Mouse (Mus musculus): Measurements from ENCODE around the gene Dnaaf1.

Dnaaf1 gene

DNA sequence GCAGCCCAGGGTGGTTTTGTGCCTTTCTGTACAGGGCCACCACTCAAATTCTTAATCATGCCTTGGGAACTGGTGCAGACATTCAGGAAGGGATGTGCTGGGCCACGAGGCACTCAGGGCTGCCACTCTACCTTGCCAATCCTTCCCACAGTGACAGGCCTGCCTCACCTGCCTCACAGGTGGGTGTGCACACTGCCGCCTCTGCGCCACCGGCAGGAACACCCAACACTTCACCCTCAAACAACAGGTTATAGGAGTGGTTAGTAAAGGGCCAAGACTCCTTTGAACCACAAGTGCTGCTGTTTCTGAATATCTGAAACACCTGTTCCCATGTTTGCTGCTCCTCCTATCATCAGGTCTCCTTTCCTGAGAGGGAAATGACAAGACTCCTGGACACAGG lies 2.6 kb upstream of the Dnaaf1 start:
- DNase-seq, result no peak

DNA sequence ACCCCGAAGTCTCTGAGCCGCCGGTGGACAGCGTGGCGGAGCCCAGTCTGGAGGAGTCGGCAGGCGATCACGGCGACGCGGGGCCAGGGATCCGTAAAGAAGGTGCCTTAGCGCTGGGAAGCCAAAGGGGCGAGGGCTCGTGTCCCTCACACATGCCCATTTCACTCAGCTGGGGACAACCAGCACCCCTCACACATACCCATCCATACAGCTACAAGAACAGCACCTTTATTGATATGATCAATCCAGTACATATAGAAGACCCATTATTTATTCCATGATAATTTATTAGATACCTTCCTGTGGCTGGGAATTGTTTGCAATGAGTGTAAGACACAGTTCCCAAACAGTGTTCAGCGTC lies 311 bp downstream of the Dnaaf1 start:
- no peak for DNase-seq

DNA sequence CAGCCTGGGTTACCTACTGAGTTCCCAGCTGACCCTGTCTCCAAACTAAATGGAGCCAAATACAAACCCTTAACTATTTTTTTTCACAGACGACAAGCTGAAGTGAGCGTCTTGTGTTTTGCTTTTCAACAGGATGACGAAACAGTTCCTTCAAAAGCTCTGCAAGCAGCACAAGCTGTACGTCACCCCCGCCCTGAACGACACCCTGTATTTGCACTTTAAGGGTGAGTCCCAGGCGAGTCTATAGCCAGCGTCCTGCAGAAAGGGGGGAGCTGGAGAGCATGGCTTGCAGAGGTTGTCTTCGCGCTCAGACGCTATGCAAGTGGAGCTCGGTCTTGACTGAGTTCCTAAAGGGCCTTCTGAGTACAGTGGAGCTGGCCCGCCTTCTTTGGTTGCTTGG lies 4.1 kb downstream of the Dnaaf1 start:
- no peak for DNase-seq

DNA sequence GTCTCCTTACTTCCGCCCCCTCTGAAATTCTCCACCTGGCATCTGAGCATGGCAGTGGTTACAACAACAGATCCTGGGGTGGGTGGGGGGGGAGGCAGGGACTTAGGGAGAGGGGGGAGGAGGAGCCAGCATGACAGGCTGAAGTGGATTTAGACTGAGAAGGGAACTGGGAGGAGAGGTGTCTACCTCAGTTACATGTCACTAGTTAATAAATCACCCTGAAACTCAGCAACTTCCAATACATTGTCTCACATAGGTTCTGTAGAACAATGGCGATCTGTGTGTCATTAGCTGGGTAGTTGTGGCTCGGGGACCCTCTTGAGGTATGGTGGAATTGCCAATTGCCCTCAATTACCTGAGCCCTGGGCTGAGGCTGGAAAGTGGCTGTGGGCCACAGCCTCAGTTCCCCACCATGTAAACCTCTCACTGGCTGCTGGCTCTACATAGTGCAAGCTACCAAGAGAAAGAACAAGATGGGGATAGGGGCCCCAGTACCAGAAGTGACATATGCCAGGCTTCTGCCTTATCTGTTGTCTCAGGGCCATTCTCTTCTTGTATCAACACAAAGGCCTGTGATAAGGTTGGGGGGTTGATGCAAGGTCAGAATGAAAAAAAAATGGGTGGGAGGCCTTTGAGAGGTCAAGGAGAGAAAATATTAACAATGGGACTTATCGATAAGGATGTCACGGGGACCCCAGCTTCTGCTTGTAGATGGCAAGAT lies 5.6 kb downstream of the Dnaaf1 start:
- no peak for DNase-seq

DNA sequence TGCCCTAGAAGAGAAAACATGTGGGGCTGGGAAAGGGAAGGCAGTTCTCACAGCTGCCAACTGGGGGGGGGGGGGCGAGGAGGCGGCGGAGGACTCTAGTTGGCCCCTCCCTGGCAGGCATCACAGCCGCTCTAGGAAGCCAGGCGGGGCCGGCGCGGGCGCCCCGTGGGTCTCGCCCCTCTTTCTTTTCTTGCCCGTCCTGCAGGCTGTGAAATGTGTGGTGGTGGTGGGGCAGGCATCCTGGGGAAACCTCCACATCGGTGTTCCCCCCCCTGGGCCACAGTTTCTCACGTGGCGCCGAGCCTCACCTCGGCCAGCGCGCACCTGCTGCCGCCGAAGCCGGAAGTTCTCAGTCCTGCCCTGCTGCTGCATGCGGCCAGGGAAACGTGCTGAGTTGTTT lies 10.9 kb downstream of the Dnaaf1 start:
- no peak for DNase-seq

DNA sequence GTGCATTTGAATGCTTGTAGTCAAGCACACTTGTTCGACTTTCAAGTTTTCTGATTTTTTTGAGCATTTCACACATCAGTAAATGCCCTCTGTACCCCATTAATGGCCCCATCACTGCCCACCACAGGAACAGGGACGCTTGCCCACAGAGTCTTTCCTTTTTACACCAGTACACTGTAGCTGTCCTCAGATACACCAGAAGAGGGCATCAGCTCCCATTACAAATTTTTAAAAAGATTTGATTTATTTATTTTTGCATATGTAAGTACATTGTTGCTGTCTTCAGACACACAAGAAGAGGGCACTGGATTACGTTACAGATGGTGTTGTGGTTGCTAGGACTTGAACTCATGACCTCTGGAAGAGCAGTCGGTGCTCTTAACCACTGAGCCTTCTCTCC lies 13.3 kb downstream of the Dnaaf1 start:
- DNase-seq, result no peak

DNA sequence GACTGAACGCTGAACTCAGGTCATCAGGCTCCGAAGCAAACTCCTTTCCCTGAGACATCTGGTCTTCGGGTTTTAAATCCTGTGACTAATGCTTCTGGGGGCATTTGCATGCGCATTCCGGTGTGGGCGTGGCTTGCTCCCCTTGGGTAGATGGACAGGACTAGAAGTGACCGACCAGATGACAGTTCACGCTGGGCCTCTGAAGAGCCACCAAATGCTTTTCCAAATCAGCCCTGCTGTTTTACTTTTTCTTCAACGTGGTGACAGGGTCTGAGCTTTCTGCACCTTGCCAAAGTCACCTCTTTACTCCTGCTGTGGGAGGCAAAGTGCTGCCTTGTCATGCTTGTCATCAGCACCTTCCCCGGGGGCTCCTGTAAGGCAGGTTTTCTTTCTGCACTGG lies 13.8 kb downstream of the Dnaaf1 start:
- DNase-seq, result no peak

DNA sequence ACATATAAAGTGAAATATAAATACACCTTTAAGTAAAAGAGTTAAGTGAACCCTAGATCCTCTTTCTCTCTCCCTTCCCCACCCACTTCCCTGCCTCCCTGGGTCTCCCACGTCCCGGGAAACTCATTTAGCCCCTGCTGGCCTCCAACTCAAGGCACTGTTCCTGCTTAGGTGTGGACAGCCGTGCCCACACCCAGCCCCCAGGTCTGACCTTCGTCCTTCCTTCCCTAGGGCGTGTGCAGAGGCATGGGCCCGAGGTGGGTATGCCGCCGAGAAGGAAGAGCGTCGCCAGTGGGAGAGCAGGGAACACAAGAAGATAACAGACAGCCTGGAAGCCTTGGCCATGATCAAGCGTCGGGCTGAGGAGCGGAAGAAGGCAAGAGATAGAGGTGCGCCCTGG lies 15.3 kb downstream of the Dnaaf1 start:
- peak; percentile 21 for DNase-seq

DNA sequence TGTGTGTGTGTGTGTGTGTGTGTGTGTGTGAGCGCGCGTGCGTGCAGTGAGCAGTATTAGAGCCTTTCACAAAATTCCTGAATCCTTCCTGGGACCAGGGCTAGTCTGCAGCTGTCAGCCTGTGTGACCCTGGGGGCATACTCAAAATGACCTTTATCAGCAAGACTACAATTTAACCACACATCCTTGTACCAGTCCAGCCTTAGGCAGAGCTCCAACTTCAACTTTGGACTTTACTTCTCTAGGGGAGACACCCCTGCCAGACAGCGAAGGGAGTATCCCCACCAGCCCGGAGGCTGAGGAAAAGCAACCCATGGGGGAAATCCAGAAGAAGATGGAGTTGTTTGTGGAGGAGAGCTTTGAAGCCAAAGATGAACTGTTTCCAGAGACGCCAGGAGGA lies 16.4 kb downstream of the Dnaaf1 start:
- DNase-seq, result peak; percentile 43

DNA sequence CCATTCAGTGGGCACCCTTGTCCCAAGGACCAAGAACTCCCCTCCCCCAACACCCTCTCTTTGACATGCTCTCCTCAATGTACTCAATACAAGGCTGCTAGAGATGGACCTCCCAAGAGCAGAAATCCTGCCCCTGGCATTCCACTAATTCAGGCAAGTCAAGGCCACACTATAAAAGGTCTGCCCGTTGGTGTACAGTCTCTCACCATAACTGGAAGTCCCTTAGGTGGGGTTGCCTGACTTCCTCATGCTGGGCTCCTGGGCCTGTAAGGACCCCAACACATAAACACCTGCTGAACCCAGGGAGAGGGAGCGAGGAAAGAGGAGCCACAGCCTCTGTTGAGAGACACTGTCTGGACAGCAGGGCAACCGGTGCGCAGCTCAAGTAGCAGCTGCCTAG lies 28.7 kb downstream of the Dnaaf1 start:
- no peak for DNase-seq

DNA sequence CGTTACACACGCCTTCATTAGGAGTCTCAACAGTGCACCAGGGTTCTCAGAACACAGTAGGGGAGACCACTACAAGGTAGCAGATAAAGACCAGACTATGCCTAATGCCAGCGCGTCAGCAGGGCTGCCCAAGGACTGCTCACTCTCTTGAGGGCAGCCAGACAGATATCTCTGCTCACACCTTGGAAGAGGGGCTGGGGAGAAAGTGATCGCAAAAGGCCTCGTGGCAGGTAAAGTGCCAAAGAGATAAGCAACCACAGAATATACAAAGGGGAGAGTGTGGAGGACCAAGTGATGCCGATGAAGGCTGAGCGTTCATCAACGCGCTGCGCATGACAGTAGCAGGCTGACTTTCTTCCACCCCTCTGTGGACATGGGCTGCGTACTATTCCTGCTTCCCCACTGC lies 29.4 kb downstream of the Dnaaf1 start:
- no peak for DNase-seq

DNA sequence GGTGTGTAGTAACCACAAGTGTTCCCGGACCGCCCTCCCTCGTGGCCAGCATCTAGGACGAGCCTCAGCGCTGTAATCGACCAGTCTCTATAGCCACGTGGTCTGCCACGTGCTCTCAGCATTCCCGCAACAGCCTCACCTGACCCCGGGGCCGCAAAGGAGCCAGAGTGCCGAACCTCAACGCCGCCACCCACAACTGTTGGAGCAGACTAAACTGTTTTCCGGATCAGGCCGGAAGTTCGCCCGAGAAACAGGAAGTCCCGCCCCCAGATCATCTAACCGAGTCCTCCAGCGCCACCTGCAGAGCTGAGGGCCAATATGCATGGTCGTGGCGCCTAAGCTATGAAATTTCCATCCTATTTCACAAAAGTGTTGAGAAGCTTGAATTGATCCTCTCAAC lies 30.0 kb downstream of the Dnaaf1 start, which contains the start of gene Taf1c:
Taf1c (minus strand) TSS at position 227 of the 400 bp plus-strand sequence.
- peak; percentile 94 for DNase-seq

DNA sequence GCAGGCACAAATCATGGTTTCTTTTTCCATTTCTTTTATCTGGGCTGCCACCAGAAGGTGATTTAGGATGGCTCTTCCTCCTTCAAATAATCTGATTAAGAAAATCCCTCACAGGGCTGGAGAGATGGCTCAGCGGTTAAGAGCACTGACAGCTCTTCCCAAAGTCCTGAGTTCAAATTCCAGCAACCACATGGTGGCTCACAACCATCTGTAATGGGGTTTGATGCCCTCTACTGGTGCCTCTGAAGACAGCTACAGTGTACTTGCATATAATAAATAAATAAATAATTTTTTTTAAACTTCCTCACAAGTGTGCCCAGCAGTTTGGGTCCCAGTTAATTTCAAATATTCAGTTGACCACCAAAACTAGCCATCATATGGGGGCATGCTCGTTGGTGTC lies 31.2 kb downstream of the Dnaaf1 start:
- DNase-seq, result peak; percentile 26

DNA sequence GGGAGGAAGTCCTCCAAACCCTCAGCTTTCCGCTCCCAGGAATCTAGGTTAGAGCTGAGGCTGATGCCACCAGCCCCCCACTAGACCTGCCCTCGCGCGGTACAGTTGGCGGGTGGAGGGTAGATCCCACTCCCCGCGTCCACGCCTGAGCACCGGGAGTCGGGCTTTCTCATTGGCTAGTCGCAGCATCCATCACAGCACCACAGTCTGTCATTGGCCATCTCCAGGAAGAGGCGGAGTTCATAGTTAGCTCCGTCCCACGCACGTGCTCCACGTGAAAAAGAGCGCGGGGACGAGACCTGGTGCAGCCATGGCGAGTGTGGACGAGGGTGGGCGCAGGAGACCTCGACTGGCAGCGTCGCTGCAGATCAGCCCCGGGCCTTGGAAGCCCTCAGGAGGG lies 37.4 kb downstream of the Dnaaf1 start, which contains the start of gene Adad2:
Adad2 (plus strand) TSS at position 277 of the 400 bp plus-strand sequence.
- DNase-seq, result no peak

DNA sequence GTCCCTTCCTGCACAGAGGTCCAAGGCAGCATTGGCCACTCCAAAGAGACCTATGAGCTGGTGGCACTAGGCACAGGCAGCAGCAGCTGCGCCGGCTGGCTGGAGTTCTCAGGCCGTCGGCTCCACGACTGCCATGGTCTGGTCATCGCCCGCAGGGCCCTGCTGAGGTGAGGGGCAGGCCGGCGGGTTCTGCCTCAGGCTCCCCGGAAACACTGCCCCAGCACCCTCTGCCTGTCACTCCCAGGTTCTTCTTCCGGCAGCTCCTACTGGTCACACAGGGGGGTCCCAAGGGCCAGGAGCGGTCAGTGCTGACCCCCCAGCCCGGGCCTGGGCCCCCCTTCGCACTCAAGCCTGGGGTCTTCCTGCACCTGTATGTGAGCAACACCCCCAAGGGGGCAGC lies 40.1 kb downstream of the Dnaaf1 start:
- DNase-seq, result no peak

DNA sequence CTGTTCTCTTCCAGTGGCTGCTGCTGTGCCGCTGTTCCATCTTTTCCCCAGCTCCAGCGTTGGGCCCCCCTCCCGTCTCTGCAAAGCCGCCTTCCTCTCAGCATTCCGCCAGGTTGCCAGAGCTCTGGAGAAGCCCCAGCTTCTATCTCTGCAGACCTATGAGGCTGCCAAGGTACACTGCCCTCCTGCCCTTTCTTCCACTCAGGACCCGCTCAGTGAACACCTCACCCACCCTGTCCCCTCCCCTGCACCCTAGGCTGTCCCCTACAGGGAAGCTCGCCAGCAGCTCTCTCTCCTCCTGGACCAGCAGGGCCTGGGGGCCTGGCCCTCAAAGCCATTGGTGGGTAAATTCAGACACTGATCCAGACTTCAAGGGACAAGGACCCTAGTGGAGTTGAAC lies 41.3 kb downstream of the Dnaaf1 start:
- no peak for DNase-seq

DNA sequence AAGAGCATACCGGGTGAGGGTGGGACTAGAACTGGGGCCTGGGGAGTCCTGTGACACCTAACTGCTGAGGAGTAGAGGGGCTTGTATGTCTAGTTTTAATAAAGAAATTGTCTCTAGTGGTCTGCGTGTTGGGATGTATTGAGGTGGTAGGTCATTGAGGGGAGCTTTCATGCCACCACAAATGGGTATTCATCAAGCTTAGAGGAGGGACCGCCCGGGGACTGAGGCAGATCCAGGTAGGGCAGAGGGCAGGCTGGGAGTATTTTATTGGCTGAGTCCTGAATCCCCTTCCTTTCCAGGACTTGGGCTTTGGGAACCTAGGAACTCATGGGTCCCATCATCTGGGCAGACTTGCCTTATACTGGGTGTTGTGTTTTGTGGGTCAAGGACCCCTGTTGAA lies 41.8 kb downstream of the Dnaaf1 start:
- no peak for DNase-seq

DNA sequence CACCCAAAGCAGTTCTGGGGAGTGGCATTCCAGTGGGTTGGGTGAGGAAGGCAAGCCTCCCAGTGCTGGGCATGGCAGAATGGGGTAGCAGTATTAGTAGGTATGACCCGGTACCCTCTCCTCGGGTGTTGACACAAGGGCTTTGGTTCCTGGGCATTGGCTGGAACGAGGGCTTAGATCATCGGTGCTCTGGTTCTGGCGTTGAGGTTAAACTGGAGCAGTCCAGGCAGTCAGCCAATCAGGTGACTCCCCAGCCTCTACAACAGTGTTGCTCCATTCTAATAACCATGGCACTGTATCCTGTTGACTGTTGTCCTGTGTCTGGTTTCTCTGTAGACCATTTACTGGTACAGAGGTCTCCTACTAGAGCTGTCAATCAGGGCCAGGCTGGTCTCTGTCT lies 42.6 kb downstream of the Dnaaf1 start:
- no peak for DNase-seq

DNA sequence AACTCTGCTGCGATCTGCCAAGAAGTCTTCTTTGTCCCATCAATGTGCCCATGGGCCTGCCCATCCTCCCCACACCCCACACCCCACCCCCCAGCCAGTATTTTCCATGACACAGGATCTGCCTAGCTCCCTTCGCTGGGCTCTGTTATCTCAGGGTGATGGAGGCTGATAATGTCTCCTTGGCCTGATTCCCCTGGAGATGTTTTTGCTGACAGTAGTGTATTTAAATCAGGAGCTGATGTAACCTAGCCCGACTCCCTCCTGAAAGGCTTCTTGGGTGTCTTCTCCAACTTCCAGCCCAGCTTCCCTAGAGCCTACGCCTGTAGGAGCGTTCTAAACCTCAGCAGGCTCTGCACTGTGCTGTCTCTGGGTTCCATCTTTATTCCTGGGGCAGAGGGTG lies 43.9 kb downstream of the Dnaaf1 start:
- DNase-seq, result no peak

DNA sequence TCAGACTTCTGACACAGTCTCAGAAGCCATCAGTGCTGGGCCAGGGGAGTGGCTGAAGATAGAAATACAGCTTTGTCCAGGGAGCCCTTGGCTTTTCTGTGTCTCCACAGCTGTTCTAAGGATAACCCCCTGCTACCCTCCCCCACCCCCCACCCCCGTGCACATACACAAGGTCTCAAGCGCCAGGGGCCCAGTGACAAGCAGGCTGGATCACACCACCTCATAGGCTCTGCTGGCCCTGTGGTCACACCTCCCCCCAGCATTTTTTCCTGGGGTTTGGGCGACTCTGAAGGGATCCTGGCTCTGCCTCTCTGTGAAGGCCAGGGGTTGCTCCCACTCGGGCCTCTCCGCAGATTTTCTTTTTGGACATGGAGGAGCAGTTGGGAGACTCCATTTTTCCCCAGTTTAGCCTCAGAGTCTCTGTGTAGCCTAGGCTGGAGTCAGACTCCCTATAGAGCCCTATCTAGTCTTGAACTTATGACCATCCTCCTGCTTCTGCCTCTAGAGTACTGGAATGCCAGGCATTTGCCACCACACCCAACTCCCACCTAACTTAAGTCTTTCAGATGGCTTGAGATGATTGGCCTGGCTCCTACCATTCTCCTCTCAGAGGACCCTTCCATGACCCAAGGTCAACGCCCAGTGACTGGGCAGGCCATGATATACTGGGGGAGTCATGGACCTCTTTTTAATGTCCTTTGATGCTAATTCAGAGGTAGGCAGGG lies 45.2 kb downstream of the Dnaaf1 start:
- DNase-seq, result no peak

DNA sequence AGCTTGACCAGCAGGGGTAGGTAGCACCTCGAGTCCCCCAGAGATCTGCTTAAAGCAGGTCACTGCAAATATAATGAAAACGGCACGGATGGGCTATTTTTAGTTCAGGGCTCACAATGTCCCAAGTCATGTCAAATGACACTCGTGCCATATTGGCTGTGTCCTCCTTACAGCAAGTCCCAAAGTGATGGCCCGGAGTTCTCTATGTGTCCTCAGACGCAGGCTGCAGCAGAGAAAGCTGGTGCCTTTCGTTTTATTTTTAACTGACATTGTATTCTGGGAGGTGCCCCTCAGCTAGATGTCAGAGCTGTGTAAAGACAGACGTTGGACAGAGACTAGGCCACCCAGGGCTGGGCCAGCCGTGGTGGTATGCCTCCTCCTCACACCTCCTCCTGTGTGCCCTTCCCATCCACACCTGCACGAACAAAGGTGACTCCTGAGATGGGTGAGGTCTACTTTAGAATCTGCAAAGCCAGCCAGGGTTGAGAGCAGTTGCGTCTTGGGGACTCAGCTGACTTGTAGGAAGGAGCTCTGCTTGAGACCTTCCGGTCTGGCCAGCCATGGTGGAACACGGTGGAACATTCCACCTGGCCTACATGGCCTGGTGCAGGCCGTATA lies 45.9 kb downstream of the Dnaaf1 start:
- no peak for DNase-seq

DNA sequence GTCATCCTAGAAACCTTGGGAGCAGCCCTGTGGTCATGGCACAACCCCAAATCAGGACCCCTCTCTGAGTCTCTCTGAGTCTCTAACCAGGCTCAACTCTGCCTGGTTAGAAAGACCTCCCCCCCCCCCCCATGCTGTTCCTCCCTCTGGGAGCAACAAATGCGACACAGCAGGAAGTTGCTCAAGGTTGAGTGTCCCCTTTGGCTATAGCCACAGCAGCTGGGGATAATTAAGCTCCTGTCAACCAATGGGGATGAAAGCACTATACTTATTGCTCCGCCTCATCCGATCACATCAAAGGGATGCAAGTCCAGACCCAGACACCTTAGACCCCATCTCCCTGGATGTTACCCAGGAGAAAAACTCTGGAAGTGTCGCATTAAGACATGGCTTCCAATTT lies 47.5 kb downstream of the Dnaaf1 start:
- DNase-seq, result no peak

DNA sequence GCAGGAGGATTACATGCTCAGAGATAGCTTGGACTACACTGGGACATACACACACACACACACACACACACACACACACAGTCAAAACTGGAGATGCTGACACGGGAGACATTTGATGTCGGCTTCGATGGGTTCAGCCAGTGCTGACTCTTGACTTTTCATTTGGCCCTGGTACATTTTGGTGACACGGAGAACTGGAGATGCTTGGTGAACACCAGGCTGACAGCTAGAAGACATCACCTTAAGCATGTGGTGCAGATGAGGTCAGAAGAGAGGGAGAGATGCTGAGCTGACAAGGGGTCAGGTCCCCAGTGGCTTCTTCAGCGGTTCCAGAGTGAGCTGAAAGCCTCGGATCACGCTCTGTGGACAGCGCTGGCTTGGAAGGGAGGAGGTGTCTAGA lies 48.0 kb downstream of the Dnaaf1 start:
- no peak for DNase-seq

DNA sequence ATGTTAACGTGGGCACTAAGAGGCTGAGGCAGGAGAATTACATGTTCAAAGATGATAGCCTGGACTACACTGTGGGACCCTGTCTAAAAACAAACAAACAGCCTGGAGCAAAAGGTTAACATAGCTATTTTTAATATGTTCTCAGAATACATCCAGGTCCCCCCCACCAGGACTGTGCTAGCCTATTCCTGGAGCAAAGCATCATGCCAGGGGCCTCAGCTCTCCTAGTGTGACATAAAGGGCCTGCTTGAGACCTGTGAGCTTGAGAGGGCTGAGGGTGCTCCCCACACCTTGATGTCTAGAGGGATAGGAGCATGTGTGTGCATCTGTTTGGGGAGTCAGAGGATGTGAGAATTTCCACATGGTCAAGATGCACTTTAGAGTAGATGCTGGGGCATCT lies 48.7 kb downstream of the Dnaaf1 start:
- DNase-seq, result no peak

All from kidney, postnatal 14 days (tissue).